Mouse (Mus musculus): ENCODE measurements at regions not wholly inside any gene's neighbourhood (a gene's known extent, or its start where the extent isn't known, plus 50 kb on each side); places are given as distances from the start of the nearest gene placed in this dataset.

DNA sequence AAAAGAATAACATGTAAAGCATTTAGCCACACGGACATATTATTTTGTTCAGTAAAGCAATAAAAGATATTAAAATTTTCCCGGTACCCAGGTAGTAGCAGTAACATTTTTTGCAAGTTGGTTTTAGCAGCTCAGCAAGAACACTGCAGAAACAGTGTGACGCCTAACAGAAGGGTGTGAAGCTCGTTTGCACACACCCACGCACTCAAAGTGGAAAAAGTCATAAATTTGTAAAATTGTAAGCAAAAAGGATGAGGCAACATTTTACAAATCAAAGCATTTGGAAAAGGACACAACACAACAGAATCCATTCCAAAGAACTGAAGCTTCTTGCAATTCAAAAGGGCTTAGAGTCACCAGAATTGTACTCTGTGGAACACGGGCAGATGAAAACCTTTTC, 1053.6 kb upstream of the Celf2 start:
- in situ Hi-C loops (cut with MboI, MseI), result no loop called here

DNA sequence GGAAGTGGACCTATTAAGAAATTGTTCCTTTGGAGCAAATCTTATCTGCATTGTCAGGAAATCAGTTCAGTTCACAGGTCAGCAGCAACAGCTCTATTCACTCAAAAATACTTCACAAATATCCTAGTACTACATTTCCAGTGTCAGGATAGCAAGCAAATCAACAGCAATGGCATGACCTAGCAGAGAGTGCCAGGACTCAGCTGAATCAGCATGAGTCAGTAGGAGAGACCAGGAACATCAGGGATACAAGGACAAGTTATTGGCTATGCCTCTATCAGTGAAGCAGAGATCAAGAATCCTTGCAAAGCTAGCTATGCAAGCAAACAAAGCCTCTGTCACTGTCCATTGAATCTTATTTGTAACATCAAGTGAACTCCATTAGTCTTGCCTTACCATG, 1036.8 kb upstream of the Celf2 start:
- in situ Hi-C loops (cut with MboI, MseI), result no loop called here

DNA sequence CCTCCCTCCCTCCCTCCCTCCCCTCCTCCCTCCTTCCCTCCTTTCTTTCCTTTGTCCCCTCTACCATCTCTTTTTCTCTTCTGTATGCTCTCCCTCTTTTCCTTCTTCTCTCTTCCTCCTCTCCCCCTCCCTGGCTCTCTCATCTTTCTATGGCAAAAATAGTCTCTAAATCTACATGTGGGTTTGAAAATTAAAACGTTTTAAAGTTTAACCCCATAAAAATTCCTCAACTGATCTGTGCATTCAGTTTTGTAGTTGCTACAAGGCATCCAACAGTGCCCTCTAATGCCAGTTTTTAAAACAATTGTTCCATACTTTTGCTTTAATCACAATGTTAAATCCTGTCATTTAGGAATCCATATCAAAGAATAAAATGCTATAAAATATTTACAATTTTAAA, 1027.5 kb upstream of the Celf2 start:
- in situ Hi-C loops (cut with MboI, MseI), result no loop called here

DNA sequence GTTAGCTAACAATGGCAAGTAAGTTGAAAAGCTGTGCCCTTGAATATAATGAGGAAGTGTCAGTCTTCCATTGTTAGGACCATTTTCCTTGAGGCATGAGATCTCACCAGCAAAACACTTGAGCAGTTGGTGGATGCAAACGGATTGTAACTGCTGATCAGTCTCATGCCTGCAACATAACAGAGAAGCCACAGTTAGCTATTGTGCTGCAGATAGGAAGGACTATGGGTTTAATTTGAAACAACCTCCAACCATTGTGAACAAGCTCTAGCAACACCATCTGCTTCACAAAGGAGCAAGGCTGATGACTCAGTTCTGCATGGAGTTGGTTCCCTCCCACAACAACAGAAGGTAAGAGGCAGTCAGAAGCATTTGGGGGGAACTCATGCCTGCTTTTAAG, 989.1 kb upstream of the Celf2 start:
- in situ Hi-C loops (cut with MboI, MseI), result no loop called here

DNA sequence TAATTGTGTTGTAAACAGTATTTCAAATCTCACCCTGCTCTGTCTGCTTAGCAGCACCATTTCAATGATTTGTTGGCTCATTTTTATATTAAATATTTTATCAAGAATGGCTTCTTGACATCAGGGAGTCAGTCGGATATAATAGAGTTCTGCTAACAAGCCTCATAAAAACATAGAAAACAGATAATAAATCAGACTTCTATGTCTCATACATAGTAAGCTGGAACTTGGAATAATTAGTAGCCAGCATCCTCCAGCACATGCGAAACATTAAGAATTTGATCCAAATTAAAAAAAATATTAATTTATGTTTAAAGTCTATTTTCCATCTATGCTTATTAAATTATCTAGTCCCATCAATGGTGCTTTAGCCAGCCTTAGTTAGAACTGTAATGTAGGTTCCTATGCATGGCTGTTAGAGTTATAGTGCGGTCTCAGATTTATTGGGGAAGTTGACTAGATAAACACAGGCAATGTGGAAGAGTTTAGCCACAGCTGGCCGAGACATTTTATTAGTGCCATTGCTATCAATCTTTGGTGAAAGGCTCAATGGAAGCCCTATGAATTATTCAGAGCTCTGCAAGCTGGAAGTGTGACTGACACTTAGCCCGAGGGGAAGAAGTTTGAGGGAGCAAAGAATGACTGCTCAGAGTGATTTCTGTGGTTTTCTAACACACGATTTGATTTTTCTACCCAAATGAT, 968.6 kb upstream of the Celf2 start:
- in situ Hi-C loops (cut with MboI, MseI), result no loop called here

DNA sequence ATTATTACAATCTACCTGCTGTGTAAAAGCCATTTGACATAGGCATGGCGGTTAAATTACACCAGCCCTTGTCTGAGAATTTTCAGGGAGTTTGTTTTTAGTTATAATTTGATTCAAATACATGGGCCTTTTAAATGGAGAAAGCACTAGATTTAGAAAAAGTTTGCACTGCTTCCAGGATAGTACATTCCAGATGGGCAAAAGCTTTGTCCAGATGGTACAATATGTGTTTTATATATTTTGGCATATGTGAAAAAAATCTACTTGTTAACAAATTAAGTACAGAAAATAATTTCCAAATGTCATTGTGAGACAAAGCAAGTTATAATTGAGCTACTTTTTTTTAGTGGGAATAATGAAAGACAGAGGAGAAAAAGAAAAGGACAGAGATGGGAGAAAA, 961.2 kb upstream of the Celf2 start:
- in situ Hi-C loops (cut with MboI, MseI), result no loop called here

DNA sequence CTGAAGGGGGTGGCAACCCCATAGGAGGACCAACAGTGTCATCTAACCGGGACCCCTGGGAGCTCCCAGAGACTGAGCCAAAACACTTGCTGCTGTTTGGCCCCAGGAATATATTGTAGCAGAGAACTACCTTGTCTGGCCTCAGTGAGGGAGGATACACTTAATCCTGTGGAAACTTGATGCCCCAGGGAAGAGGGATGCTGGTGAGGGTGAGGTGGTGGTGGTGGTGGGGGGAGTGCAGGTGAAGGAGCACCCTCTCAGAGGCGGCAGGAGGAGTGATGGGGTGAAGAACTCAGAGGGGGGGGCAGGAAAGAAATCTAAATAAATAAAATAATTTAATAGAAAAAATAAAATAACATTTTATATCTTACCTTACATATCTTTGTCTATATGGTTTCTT, 959.6 kb upstream of the Celf2 start:
- in situ Hi-C loops (cut with MboI, MseI), result no loop called here

DNA sequence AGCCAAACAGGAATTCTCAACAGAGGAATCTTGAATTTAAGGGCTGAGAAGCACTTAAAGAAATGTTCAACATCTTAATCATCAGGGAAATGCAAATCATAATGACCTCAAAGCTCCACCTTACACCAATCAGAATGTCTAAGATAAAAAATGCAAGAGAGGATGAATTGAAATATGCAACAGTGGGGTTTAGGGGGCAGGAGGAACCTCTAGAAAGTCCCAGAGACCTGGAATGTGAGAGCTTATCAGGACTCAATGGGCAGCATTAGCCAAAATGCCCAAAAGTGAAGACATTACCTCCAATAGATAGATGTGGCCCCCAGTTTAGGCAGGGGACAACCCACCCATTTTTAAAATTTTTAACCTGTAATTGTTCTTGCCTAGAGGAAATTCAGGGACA, 959.0 kb upstream of the Celf2 start:
- in situ Hi-C loops (cut with MboI, MseI), result no loop called here

DNA sequence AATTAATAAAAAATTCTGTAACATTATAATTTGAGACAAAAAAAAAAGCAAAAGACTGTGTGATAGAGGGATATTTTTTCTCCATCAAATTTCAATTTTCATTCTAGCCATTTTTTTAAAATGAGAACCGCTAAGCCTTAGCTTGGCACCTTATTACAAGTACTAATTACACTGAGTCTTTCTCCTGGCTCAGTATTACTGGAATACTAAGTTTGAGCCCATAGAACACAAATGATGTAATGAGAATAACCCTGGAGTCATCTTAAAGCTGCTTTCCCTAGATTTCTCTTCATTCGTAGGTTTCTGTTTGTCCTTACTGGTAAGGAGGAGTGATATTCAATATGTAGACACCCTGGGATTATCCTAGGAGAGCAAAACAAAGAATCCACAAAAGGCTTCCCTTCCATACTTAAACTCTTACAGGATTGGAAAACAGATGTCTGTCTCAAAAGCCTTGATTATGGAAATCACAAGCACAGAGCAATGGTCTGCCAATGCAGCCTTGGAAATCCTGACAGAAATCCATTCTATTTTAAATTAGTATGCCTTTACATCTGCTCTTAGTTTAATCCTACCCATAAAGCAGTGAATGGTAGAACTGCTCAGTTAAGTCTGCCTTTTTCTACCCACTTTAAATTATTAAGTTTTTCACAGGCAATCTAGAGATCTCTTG, 958.3 kb upstream of the Celf2 start:
- in situ Hi-C loops (cut with MboI, MseI), result no loop called here

DNA sequence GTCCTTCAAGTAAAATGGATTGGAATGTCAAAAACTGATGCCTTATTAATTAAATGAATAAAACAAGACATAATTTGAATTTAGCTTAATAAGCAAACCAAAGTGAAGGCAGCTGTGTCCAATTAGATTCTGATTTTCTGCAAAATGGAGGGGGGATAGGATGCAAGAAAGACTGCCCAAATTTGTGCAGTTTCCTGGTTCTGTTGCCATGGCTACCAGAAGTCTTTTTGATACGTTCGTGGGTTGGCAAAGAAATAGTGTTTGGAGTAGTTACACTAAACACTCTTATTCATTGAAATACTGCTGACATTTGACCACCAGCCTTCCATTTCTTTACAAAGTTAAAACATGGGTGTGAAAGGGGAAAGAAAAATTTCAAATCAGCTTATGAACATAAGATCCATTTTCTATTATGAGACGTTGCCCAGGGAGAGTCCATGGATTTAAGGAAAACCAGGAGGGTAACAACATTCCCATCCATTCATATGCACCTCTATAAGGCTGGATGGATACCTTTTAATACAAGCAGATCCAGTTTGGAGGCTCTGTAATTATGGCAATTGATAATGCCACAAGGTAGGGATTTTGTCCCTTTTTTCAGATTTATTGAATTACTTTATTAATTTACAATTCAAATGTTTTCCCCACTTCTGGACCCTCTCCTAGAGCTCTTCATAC, 943.3 kb upstream of the Celf2 start:
- in situ Hi-C loops (cut with MboI, MseI), result no loop called here

DNA sequence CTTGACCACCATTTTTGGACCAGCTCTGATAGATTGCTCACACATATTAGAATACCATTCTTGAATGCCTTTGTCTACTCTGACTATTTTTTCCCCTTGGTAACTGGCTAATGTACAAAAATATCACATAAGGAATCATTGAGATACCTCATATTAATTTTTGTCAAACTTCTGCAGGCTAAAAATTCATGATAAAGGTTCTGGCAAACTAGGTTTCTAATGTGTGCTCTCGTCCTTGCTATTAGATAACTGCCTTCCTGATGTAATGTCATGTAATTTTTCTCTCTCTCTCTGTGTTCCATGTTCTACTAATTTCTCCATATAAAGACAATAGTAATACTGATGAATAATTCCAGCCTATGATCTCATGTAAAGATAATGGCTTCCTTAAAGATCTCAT, 931.9 kb upstream of the Celf2 start:
- in situ Hi-C loops (cut with MboI, MseI), result no loop called here

DNA sequence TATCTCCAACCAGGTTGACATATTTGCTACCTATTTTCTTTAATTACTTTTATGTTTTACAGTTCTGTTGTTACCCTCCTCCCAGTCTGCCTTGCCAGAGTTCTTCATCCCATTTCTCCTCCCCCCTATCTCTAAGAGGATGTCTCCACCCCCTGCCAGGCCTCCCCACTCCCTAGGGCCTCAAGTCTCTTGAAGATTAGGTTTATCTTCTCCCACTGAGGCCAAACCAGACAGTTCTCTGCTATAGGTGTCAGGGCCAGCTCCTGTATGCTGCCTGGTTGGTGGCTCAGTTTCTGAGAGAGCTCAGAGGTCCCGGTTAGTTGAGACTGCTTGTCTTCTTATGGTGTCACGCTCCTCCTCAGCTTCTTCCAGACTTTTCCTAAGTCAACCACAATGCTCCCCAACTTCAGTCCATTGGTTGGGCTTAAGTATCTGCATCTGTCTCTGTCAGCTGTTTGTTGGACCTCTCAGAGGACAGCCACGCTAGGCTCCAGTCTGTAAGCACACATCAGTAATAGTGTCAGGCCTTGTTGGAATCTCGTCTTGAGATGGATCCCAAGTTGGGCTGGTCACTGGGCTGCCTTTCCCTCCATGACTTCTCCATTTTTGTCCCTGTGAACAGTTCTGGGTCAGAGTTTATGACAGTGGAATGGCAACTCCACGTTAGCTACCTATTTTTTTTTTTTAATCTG, 920.4 kb upstream of the Celf2 start:
- in situ Hi-C loops (cut with MboI, MseI), result no loop called here

DNA sequence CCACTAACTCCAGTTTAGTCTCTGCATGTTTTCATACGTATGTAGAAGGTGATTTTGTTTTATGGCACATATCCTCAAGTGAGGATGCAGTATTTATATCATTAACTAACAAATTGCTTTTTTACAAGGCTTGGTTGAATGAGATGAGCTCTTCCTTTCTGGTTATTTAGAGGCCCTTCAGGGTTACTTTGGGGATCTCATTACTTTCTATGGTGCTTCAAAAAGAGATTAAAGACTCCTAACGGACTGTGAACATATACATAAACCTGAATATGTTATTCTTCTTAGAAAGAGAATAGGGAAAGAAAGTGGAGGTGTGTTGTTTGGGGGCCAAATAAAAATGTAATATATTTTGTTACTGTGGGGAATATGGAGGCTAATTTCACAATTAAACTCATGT, 918.8 kb upstream of the Celf2 start:
- in situ Hi-C loops (cut with MboI, MseI), result no loop called here

DNA sequence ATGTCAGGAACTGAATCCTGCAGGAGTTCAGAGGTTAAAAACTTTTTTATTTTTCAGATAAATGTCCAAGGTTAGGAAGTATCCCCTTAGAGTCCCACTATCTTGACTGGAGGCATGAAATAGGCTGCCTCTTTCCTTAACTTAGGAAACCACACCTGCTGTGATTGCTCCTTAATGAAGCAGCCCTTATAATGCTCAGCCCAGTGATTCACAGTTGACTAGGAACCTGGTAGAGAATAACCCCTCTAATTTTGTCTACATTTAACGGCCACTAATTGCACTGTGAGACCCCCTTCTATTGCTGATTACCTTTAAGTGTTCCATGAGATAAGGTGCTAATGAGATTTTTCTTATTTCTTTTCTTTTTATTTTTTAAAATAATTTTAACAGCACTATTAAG, 918.4 kb upstream of the Celf2 start:
- in situ Hi-C loops (cut with MboI, MseI), result no loop called here

DNA sequence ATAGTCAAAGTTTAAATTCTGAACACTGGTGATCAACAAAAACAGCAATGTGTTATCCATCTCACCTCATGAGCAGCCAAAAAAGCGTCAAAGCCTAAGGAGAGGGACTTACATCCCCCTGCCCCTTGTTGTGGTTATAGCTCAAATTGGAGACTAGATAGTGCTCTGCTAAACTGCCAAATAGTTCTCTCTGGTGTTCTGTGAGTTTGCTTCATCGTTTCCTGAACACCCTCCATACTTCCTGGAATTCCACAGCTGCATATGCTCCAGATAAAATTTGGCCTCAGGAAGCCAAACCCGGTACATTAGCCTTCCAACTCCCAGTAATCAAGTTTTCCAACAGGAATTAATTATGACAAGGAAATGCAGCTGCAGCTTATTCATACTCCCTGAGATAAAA, 906.6 kb upstream of the Celf2 start:
- in situ Hi-C loops (cut with MboI, MseI), result no loop called here

DNA sequence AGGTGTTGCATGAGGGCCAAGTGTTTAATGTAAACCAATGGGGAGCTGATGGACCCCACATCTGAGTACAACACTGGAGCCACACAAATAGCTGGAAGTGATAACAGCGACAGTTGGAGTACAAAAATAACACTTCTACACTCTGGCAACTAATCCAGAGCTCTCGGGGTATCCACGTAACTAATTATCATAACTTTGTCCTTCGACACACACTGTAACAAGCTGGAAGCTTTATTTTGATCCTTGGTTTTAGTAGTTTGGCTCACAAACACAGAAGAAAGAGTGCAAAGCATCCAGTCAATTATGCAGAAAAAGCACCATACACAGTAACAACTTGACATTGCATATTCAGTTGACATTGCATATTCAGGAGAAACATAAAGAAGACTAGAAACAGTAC, 884.8 kb upstream of the Celf2 start:
- in situ Hi-C loops (cut with MboI, MseI), result no loop called here

DNA sequence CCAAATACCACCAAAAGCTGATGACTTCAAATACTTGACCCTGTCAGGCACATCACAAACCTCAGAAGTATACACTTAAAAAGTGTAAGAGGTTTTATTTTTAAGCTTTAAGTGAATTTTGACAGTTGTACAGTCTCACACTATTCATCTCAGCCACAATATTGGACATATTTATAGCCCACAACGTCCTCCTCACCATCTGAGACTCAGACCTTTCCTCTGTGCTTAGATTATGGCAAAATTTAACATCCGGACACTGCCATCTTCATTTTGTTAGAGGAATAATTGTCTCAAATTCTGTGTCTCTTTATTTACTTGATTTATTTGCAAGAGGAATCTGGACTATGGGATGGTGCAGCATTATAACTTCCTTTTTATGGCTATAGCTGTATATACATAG, 880.2 kb upstream of the Celf2 start:
- in situ Hi-C loops (cut with MboI, MseI), result no loop called here

DNA sequence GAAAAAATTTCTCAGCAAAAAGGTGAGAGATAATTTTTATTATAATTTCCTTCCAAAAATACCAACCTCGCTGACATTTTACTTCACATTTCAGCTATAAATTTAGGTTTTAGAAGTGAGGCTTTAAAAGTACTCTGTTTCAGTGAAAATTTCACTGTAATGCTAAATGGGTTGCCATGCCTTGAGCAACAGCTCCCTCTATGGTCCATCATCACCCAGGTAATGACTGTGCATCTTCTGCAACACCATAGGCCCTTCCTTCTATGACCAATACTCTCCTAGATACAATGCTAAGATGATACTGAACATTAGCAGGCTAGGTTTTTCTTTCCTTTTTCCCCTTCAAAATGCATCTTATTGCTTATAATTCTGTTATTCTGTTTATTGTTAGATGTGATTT, 870.9 kb upstream of the Celf2 start:
- in situ Hi-C loops (cut with MboI, MseI), result no loop called here

DNA sequence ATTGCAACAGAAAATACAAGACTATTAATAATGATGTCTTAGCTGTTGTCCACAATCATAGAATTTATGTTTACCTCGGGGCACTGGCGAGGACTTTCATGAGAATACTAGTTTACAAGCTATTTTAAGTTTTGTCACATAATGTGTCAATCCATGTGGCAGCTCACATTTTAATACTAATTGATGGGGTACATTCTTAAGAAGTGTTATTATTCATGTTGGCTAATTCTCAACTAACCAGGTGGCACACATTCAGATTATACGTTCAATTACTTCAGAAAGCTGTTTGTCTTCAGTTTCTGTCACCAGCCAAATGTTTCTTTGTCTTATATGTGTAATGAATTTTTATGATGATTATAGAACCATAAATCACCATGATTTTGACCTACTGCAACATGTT, 870.2 kb upstream of the Celf2 start:
- in situ Hi-C loops (cut with MboI, MseI), result no loop called here

DNA sequence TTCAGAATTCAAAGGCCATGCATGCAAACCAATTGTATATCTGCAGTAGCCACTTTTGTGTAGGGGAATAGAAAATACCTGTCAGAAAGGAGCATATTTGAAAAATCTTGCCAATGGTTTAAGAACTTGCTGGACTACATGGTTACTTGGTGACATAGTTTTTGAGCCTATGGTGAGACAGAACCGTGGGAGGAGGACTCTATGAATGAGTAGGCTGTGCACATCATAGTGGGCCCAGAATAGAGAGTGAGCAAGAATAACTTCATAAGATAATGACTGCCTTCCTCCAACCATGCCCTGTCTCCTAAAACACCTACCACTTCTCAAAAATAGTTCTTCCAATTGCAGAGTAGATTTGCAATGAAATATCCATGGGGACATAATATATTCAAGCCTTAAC, 838.5 kb upstream of the Celf2 start:
- in situ Hi-C loops (cut with MboI, MseI), result no loop called here

DNA sequence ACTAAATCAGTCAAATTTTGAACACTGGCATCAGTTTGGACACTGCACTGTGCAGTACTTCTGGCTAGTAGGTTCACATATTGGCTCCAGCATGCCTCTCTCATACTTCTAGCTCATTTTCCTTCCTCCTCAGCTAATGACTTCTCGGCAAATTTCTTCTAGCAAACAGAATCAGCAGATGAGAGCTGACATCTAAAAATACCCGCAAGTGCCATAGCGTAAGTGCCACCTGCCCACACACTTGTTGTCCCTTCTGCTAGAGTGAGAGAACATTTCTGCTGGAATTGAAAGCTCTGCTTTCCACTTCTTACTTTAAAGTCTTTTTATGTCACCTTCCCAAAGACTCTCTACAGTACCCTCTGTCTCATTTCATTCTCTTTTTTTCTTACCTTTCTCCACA, 835.4 kb upstream of the Celf2 start:
- in situ Hi-C loops (cut with MboI, MseI), result no loop called here

DNA sequence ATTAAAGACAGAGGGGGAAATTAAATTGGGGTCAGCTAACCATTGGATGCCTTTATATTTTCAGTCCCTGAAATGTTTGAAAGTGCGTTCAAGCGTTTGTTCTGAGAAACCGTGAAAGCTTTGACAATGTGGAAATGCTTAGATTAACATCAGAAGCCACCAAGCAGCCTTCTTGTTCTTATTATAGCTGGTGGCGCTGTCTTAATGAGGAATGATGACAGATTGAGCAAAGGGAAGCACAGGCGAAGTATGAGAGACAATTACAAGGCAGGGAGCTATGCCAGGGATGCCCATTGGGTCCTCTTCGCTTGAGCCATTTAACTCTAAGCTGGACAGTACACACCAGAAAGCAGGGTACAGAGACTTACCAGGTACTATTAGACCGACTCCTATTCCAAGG, 828.9 kb upstream of the Celf2 start:
- in situ Hi-C loops (cut with MboI, MseI), result no loop called here

DNA sequence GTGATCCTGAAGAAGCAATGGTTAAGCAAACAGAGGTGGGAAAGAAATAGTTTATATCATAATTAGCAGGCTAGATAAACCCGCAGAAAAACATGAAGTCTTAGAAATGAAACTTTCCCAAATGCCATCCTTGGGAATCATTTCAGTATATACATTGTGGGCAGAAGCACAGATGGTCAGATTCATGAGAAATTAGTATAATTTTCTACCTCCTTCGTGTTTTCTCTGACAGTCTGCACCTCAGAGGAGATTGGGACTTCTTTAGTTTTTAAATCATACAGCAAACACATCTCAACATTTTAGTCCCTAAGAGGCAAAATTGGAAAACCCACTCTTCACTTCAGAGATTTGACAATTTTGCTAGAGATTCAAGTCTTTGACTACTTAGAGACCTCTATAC, 786.6 kb upstream of the Celf2 start:
- in situ Hi-C loops (cut with MboI, MseI), result no loop called here
